Mouse (Mus musculus) midbrain, embryonic 15.5 days (tissue): ENCODE data around the gene Atg4a. TPM values are rescaled to one million over a fixed set of nuclear protein-coding genes. Genes with fewer than 3 reads are reported as not detected.

Experiments
- ATAC-seq: fragments of 200-750 bp; cut with Nextera tagmentation; replicated peaks from 2 replicates; pipeline ENCODE4 v1.8.0; 2017; ENCODE audit warnings: moderate TSS enrichment
- H3K27ac ChIP-seq: fragments of 300-500 bp; sonication (generic); 2 replicates; pipeline ENCODE4 v1.5.1; 2015; ENCODE audit warnings: mild to moderate bottlenecking, inconsistent platforms
- H3K27me3 ChIP-seq: fragments of 300-500 bp; sonication (generic); replicated peaks from 2 replicates; pipeline ENCODE4 v1.6.1; 2015; ENCODE audit warnings: inconsistent platforms
- H3K36me3 ChIP-seq: fragments of 300-500 bp; sonication (generic); replicated peaks from 2 replicates; pipeline ENCODE4 v1.6.1; 2015; ENCODE audit warnings: inconsistent platforms
- H3K4me1 ChIP-seq: fragments of 300-500 bp; sonication (generic); 2 replicates; pipeline ENCODE4 v1.6.1; 2015; ENCODE audit warnings: inconsistent platforms
- H3K4me2 ChIP-seq: fragments of 300-500 bp; sonication (generic); 2 replicates; pipeline ENCODE4 v1.6.1; 2015; ENCODE audit warnings: inconsistent platforms, mild to moderate bottlenecking, moderate library complexity
- H3K4me3 ChIP-seq: fragments of 300-500 bp; sonication (generic); 2 replicates; pipeline ENCODE4 v1.5.1; 2015; ENCODE audit warnings: mild to moderate bottlenecking, inconsistent platforms
- H3K9ac ChIP-seq: fragments of 300-500 bp; sonication (generic); 2 replicates; pipeline ENCODE4 v1.6.1; 2015; ENCODE audit warnings: mild to moderate bottlenecking, inconsistent platforms
- H3K9me3 ChIP-seq: fragments of 300-500 bp; sonication (generic); 2 replicates; pipeline ENCODE4 v1.6.1; 2016; ENCODE audit warnings: inconsistent platforms
- whole genome bisulfite sequencing: fragments of 180-500 bp; shearing (Covaris S2); methylation state at CpG from one replicate; pipeline ENCODE4 v1.1.7; 2015; ENCODE audit warnings: mixed read lengths; 5-methylcytosine and 5-hydroxymethylcytosine counted together
- polyA plus RNA-seq: library from polyadenylated mRNA; unstranded; fragments of >200 nt; fragmentation: Nextera tagmentation; extraction: Ambion mirVana; gene quantifications from 2 replicates; pipeline ENCODE4 v1.2.1, GENCODE M21; 2015

Atg4a gene
- polyA plus RNA-seq, 1 experiment from 2014 or later, result 9.3 TPM

DNA sequence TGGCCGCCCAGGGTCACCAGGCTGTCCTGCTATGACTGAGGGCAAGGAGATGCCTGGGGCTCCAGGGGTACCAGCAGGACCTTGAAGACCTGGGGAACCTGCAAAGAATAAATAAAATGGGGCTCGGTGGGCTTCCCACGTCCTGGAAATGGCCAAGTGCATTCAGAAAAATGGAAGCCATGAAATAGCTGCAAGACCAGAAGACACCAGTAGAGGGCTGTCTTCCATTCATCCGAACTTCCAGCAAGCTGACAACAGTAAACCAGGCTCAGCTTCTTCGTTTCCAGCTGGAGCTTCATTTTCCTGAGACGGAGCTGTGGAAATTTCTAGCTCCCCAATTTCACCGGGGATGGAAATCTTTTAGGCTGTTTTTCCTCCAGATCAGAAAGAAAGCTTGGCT, 218.6 kb downstream of the Atg4a start:
- H3K4me1 ChIP-seq, result no peaks in the 10 kb centered on the region
- H3K4me3 ChIP-seq, result no peak overlapping the region
- H3K4me2 ChIP-seq, result no peak overlapping the region
- H3K27ac ChIP-seq, result no peak overlapping the region
- H3K9ac ChIP-seq, result no peak overlapping the region
- no peak for ATAC-seq
- H3K27me3 ChIP-seq, result peaks cover 15% of the 10 kb centered on the region; the same call in 1 of the 2 replicates
- H3K36me3 ChIP-seq, result no peaks in the 10 kb centered on the region
- H3K9me3 ChIP-seq, result no peaks in the 10 kb centered on the region
- 44% methylated on average over 7 of the region's 7 CpGs for WGBS

DNA sequence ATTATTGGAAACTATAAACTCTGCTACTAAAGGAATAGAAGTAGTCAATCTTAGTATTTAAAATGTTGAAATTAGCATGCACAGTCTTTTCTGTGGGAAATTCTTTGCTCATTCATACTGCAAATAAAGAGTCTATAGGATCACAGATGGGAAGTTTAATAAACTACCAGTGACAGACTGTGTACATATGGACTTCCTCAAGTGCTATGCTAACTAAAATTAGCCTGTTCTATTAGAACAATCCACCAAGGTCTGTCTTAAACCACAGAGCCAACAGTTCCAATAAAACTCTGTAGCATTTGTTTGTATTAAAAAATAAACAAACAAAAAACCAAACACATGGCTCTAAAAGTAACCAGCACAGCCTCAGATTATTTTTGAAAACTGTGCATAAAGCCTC, 238.3 kb downstream of the Atg4a start:
- no peaks in the 10 kb centered on the region for H3K4me1 ChIP-seq
- H3K9me3 ChIP-seq, result no peaks in the 10 kb centered on the region
- no peak overlapping the region for H3K9ac ChIP-seq
- H3K4me3 ChIP-seq, result no peak overlapping the region
- no peak overlapping the region for H3K4me2 ChIP-seq
- H3K27me3 ChIP-seq, result peaks cover 38% of the 10 kb centered on the region
- H3K36me3 ChIP-seq, result no peaks in the 10 kb centered on the region
- no peak for ATAC-seq
- no peak overlapping the region for H3K27ac ChIP-seq

DNA sequence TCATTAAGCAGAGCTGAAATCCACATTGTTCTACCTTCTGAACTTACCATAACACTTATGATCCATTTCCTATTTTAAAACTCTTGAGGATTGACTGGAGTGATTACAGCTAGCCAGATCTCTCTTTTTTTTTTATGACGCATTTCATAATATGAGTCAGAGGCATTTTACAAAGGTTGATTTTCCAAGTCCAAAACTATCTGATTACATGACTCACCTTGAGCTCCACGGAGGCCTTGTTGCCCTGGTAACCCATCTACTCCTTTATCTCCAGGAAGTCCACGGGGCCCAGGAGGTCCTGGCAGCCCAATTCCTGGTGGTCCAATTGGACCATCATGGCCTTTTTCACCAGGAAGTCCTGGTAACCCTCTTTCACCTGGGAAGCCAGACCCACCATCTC, 242.3 kb downstream of the Atg4a start:
- no peaks in the 10 kb centered on the region for H3K4me1 ChIP-seq
- H3K27me3 ChIP-seq, result peaks cover 21% of the 10 kb centered on the region
- no peak overlapping the region for H3K27ac ChIP-seq
- H3K4me2 ChIP-seq, result no peak overlapping the region
- no peak overlapping the region for H3K9ac ChIP-seq
- ATAC-seq, result no peak
- H3K9me3 ChIP-seq, result no peaks in the 10 kb centered on the region
- no peak overlapping the region for H3K4me3 ChIP-seq
- no peaks in the 10 kb centered on the region for H3K36me3 ChIP-seq
- WGBS, result 81% methylated on average over 3 of the region's 3 CpGs

DNA sequence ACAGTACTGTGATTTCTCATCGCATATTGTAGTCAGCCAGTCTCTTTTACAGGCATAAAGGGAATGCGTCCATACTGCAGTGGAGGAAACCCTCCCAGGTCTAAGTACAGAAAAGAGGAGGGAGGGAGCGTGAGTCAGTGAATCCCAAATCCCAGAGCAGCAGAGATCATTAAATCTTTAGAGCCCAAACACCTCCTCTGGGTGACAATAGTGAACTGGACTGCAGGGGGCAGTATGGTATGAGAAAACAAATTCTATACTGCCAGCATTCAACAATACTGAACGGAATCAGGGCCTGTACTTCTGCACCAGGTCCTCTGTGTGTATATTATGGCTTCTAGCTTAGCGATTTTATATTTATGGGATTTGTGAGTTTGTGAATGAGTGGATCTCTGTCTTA, 256.1 kb downstream of the Atg4a start:
- 38% methylated on average over 5 of the region's 5 CpGs for WGBS
- no peaks in the 10 kb centered on the region for H3K4me1 ChIP-seq
- ATAC-seq, result peak; percentile 80
- no peaks in the 10 kb centered on the region for H3K36me3 ChIP-seq
- H3K9ac ChIP-seq, result no peak overlapping the region
- no peak overlapping the region for H3K27ac ChIP-seq
- H3K4me3 ChIP-seq, result no peak overlapping the region
- no peak overlapping the region for H3K4me2 ChIP-seq
- H3K9me3 ChIP-seq, result no peaks in the 10 kb centered on the region
- H3K27me3 ChIP-seq, result peaks cover 28% of the 10 kb centered on the region; the same call in 1 of the 2 replicates

Other genes starting within 250 kb of the Atg4a start
- not detected in 2 replicates for gene Tex13b, start 143.5 kb upstream of the Atg4a start, polyA plus RNA-seq
- gene Vsig1, start 49.3 kb upstream of the Atg4a start, polyA plus RNA-seq, result 0.09 and 0.10 TPM in 2 replicates
- 43.5 and 46.1 TPM in 2 replicates for gene Psmd10, start 179 bp upstream of the Atg4a start, polyA plus RNA-seq